Mouse (Mus musculus) ES-E14 (cell line): Measurements from ENCODE around the gene Selenon. TPM values are rescaled to one million over a fixed set of nuclear protein-coding genes. Genes with fewer than 3 reads are reported as not detected.

Source experiments
- DNase-seq: peaks from one replicate; pipeline ENCODE4 v3.0.0-alpha.2; 2013; ENCODE audit warnings: low read depth, low spot score
- H3K27ac ChIP-seq: 2 replicates; pipeline ENCODE4 v1.5.1; 2012; ENCODE audit warnings: low read depth, mild to moderate bottlenecking, low read length, moderate library complexity, mixed read lengths; ENCODE audit not compliant: poor library complexity, insufficient read depth, severe bottlenecking
- H3K36me3 ChIP-seq: 2 replicates; pipeline ENCODE4 v1.6.1; 2012; ENCODE audit warnings: mild to moderate bottlenecking, low read length, moderate library complexity, mixed read lengths; ENCODE audit not compliant: control insufficient read depth, poor library complexity, insufficient read depth, severe bottlenecking
- H3K4me1 ChIP-seq, 2 experiments: fragments of 150-350 bp in 1 of 2; sonication (generic) in 1 of 2; 2 replicates each; pipeline ENCODE4 v1.6.1; 2012; ENCODE audit warnings: low read length in 2 of 2, mild to moderate bottlenecking in 1 of 2, mixed read lengths in 1 of 2; ENCODE audit not compliant: control insufficient read depth in 2 of 2, insufficient read depth in 2 of 2, poor library complexity in 1 of 2
- H3K4me3 ChIP-seq, 2 experiments: fragments of 150-350 bp in 1 of 2; sonication (generic) in 1 of 2; 2 replicates each; pipeline ENCODE4 v1.5.1; 2012; ENCODE audit warnings: low read length in 2 of 2, low read depth in 1 of 2, mild to moderate bottlenecking in 1 of 2, mixed read lengths in 1 of 2; ENCODE audit not compliant: insufficient read depth in 1 of 2, poor library complexity in 1 of 2, severe bottlenecking in 1 of 2
- H3K9ac ChIP-seq: 2 replicates; pipeline ENCODE4 v1.6.1; 2012; ENCODE audit warnings: low read depth, mild to moderate bottlenecking, low read length, mixed read lengths; ENCODE audit not compliant: poor library complexity, insufficient read depth, severe bottlenecking
- H3K9me3 ChIP-seq: fragments of 150-350 bp; sonication (generic); 2 replicates; pipeline ENCODE4 v1.6.1; 2012; ENCODE audit warnings: low read depth, mild to moderate bottlenecking, low read length; ENCODE audit not compliant: control insufficient read depth, insufficient read depth
- CHD2 ChIP-seq: IDR thresholded peaks from 2 replicates; pipeline ENCODE4 v1.6.1; 2014; ENCODE audit warnings: mild to moderate bottlenecking, low read depth, low read length, inconsistent platforms
- HCFC1 ChIP-seq: IDR thresholded peaks from 2 replicates; pipeline ENCODE4 v1.6.1; 2012; ENCODE audit warnings: low read length, inconsistent platforms, borderline replicate concordance; ENCODE audit not compliant: insufficient read depth
- MAFK ChIP-seq: IDR thresholded peaks from 2 replicates; pipeline ENCODE4 v1.6.1; 2014; ENCODE audit warnings: mild to moderate bottlenecking, low read depth, low read length, inconsistent platforms; ENCODE audit not compliant: insufficient read depth
- ZC3H11A ChIP-seq: IDR thresholded peaks from 2 replicates; pipeline ENCODE4 v1.6.1; 2012; ENCODE audit warnings: low read depth, mild to moderate bottlenecking, inconsistent platforms, low read length, borderline replicate concordance
- ZNF384 ChIP-seq: IDR thresholded peaks from 2 replicates; pipeline ENCODE4 v1.6.1; 2012; ENCODE audit warnings: low read depth, low read length, inconsistent platforms
- in situ Hi-C, 2 experiments: fragments of 600-800 bp; cut with MboI; formaldehyde crosslinking; loops; one replicate each; pipeline ENCODE4 v1.15.1; 2025; ENCODE audit warnings: low sequenced_read_pairs in 2 of 2, inconsistent platforms in 1 of 2; ENCODE audit not compliant: unreplicated experiment in 2 of 2
- total RNA-seq: library from RNA; depleted of rRNA; stranded (reverse); fragments of 300-350 nt; gene quantifications from 2 replicates; pipeline ENCODE4 v1.2.3, GENCODE M21; 2012; rRNA removed

The Selenon gene
- 5.1 and 8.3 TPM in 2 replicates for total RNA-seq

DNA sequence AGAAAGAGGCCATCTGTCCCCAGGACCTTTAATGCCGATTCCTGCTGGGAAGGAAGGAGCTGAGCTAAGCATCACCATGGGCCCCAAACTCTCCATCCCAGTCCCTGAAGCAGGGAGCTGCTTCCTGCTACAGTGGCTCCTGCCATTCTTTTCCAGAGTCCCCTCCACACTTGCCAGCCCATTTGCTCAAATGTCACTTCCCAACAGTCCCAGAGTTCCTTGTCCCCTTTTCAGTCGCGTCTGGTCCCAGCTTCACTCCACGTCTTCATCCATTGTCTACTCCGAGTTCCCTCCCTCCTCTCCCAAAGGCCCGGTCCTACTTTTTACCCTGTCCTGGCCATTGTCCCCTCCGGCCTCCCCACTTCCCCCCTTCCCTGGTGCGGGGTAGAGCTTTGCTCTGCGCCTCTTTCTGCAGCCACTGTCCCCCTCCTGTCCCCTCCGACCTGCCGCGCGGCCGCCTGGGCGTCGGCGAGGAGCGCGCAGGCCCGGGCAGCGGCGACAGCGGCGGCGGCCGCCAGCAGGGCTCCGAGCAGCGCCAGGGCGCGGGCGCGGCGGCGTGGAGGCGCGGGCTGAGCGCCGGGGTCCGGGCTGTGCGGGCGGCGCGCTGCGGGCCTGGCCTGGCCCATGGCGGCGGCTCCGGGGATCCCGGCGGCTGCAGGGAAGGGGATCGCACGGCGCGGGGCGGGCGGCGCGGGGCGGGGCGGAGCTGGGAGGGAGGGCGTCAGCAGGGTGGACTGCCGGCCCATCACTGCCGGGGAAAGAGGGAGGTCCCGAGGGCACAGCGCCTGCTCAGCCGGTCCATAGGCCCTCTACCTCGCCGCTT is at the start of gene Selenon:
Gene Selenon, minus strand, starts transcription at position 673 of the 823 bp plus-strand sequence.
- no peak for DNase-seq
- Histone ChIP-seq H3K9ac (peak within 1 kb of the TSS; percentile 41), H3K4me1 (no peaks in the 10 kb centered on the region), H3K9me3 (no peaks in the 10 kb centered on the region), H3K36me3 (no peaks in the 10 kb centered on the region), H3K27ac (no peak within 1 kb of the TSS), H3K4me3 (peak within 1 kb of the TSS; percentile 65 to 86)
- no peak for TF ChIP-seq ZC3H11A
- TF ChIP-seq CHD2, result no peak
- no peak for TF ChIP-seq HCFC1
- no peak for TF ChIP-seq MAFK
- TF ChIP-seq ZNF384, result no peak
- in situ Hi-C loops, result no loop called here

DNA sequence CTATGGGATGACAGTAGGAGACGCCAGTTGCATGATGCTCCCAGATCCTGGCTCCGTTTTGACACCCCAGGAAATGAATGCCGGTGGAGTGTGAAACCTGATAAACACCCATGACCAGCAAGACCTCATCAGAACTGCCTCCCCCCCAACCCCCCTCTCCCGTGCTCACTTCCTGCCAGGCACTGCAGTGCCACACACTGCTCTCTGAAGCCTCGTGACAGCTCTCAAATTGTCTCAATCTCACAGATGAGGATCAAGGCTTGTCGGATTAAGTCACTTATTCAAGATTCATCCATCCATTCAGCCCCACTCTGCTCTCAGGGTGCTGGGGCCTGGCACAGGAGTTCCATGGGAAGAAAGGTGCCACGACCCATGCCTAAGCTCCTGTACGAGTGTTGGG is 49.4 kb upstream of the Selenon start:
- H3K9ac ChIP-seq, result no peak overlapping the region
- in situ Hi-C loops, result no loop called here
- no peaks in the 10 kb centered on the region for H3K36me3 ChIP-seq
- H3K4me3 ChIP-seq, result no peak overlapping the region
- H3K4me1 ChIP-seq, result no peaks in the 10 kb centered on the region
- H3K9me3 ChIP-seq, result no peaks in the 10 kb centered on the region
- no peak overlapping the region for H3K27ac ChIP-seq
- no peak for TF ChIP-seq HCFC1
- TF ChIP-seq ZC3H11A, result no peak
- no peak for TF ChIP-seq CHD2
- no peak for TF ChIP-seq ZNF384
- TF ChIP-seq MAFK, result no peak
- DNase-seq, result no peak

DNA sequence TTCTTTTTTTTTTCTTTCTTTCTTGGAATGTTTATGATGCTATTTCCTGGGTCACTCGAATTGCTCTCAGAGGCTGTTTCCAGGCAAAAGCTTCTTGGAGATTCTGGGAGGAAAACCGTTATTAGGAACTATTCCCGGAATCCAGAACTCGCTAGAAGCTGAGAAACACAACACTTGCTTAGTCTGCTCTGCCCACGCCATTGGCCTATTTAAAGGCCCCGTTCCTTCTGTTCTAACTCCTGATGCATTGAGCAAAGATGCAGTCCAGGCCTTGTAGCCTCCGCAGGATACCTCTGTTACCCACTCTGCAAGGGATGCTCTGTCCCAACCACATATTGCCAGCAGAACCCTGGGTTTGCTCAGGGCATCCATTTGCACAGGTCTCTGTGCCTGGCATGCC is 48.8 kb upstream of the Selenon start:
- Histone ChIP-seq H3K4me3 (no peak overlapping the region), H3K27ac (no peak overlapping the region), H3K36me3 (no peaks in the 10 kb centered on the region), H3K4me1 (no peaks in the 10 kb centered on the region), H3K9ac (no peak overlapping the region), H3K9me3 (no peaks in the 10 kb centered on the region)
- DNase-seq, result no peak
- TF ChIP-seq ZC3H11A (no peak), HCFC1 (no peak)
- in situ Hi-C loops, result no loop called here

DNA sequence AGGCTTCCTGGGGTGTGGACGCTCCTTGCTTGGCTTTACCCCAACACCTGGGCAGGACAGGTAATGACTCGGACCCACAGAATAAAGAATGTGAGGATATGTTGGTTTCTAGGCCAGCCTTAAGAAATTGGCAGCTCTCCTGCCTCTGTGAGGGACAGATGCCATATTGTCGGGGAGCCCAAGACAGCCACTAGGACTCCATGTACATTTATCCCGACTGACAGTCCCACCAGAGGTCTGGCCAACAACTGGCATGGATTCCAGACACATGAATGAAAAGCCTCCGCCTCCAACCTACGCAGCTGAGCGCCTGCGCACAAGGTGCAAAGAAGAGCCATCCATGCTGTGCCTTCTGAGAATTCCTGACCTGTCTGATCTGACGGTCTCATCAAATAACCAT is 48.1 kb upstream of the Selenon start:
- H3K4me1 ChIP-seq, result no peaks in the 10 kb centered on the region
- no peak overlapping the region for H3K4me3 ChIP-seq
- H3K36me3 ChIP-seq, result no peaks in the 10 kb centered on the region
- no peak for DNase-seq
- H3K27ac ChIP-seq, result no peak overlapping the region
- H3K9ac ChIP-seq, result no peak overlapping the region
- H3K9me3 ChIP-seq, result no peaks in the 10 kb centered on the region
- no peak for TF ChIP-seq ZNF384
- TF ChIP-seq HCFC1, result no peak
- no peak for TF ChIP-seq CHD2
- TF ChIP-seq MAFK, result no peak
- no peak for TF ChIP-seq ZC3H11A
- in situ Hi-C loops, result no loop called here
